Mouse (Mus musculus): Measurements from ENCODE around the gene Nbl1. TPM values are rescaled to one million over a fixed set of nuclear protein-coding genes. Genes with fewer than 3 reads are reported as not detected.

Nbl1 gene
- total RNA-seq (2023; ENCODE audit: inconsistent age) = 0.57 to 1.2 TPM (median 0.70 TPM) in 4 replicates

GRCm38 (mm10) chr4:139092356-139093195 is at the start of gene Nbl1:
Gene Nbl1 (minus strand): TSS chr4:139092993.

GRCm38 (mm10) chr4:139130701-139131549 is 38.1 kb upstream of the Nbl1 start, which contains the start of gene Minos1:
Gene Minos1 (minus strand): TSS chr4:139131113.

GRCm38 (mm10) chr4:139075041-139075711 is 17.6 kb downstream of the Nbl1 start, which contains the start of gene Htr6:
Gene Htr6 (minus strand): TSS chr4:139075570.

Other genes with a start within 250 kb of the Nbl1 start
- 0.57 TPM in 1 of 4 replicates, not detected in the others for gene Pla2g5, start 229.5 kb downstream of the Nbl1 start, total RNA-seq (2023; ENCODE audit: inconsistent age)
- gene Gm13030, start 219.0 kb downstream of the Nbl1 start, total RNA-seq (2023; ENCODE audit: inconsistent age) = not detected in 4 replicates
- not detected in 4 replicates for gene Pla2g2e, start 215.1 kb downstream of the Nbl1 start, total RNA-seq (2023; ENCODE audit: inconsistent age)
- 6.8 to 10.7 TPM (median 8.2 TPM) in 4 replicates for gene Otud3, start 179.0 kb downstream of the Nbl1 start, total RNA-seq (2023; ENCODE audit: inconsistent age)
- gene Rnf186, start 125.9 kb downstream of the Nbl1 start, total RNA-seq (2023; ENCODE audit: inconsistent age) = not detected in 4 replicates
- 33.6 to 40.4 TPM (median 35.9 TPM) in 4 replicates for gene Tmco4, start 120.1 kb downstream of the Nbl1 start, total RNA-seq (2023; ENCODE audit: inconsistent age)
- not detected in 4 replicates for gene Htr6, start 17.4 kb downstream of the Nbl1 start, total RNA-seq (2023; ENCODE audit: inconsistent age)
- gene Minos1, start 38.1 kb upstream of the Nbl1 start, total RNA-seq (2023; ENCODE audit: inconsistent age) = 109 to 130 TPM (median 112 TPM) in 4 replicates
- gene Capzb, start 99.9 kb upstream of the Nbl1 start, total RNA-seq (2023; ENCODE audit: inconsistent age) = 415 to 482 TPM (median 452 TPM) in 4 replicates
- 28.6 to 30.6 TPM (median 29.7 TPM) in 4 replicates for gene Pqlc2, start 217.7 kb upstream of the Nbl1 start, total RNA-seq (2023; ENCODE audit: inconsistent age)
- gene Akr7a5, start 217.8 kb upstream of the Nbl1 start, total RNA-seq (2023; ENCODE audit: inconsistent age) = 23.2 to 30.1 TPM (median 24.2 TPM) in 4 replicates